Mouse (Mus musculus) megakaryocyte, embryonic 14.5 days (primary cell): ENCODE results near the gene Ccdc151.

Experiments used
- FLI1 ChIP-seq: IDR thresholded peaks from 2 replicates; pipeline ENCODE4 v1.6.1; 2012; ENCODE audit warnings: low read length, inconsistent platforms, mixed read lengths
- GATA1 ChIP-seq: IDR thresholded peaks from 3 replicates; pipeline ENCODE4 v1.6.1; 2012; ENCODE audit warnings: mixed read lengths, low read length, inconsistent platforms, borderline replicate concordance

DNA sequence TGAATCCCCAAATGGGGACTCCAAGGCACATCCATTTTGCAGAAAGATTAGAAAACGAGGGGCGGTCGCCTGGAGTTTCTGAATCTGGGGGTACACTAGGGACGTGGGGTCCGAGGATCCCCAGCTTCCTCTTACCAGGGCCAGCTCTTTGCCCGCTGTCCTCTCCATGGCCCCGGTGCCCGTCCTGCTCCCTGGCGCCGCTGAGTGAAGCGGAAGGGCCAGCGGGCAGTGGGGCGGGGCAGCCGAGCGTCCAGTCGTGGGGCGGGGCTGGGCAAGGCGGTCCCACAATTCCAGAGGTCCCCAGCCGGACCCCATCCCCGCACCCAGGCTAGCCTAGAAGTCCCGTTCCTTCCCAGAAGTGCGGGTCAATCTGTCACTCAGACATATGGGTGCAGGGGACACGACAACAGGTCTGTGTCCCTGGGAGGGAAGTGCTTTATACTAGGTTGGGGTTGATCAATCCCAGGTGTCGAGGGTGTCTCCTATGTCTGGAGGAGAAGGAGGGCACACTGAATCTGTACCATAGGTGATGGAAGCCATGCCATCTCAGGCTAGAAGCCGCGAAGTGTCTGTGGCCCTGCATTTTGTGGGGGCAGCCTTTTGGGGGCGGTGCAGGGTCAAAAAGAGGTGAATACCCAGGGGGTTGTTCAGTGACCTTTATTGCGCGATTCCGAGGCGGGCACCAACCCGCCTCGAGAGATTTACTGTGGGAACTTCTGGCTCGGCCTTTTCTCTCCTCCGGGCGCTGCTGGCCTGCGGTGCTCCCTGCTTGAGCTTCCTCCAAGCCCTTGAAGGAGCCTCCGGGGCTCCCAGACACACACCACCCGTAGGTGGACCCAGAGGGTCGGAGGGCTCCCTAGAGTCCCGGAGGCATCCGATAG, 13.0 kb downstream of the Ccdc151 start, which contains the start of gene Rgl3:
- TF ChIP-seq FLI1 = no peak
- TF ChIP-seq GATA1 = no peak
